Mouse (Mus musculus): ENCODE measurements around the gene Tm7sf3.
"Not testable (repeated sequence)": the region's sequence is repeated elsewhere in the genome, so short reads cannot be mapped to it uniquely, and the experiment has no call there.

Gene Tm7sf3

DNA sequence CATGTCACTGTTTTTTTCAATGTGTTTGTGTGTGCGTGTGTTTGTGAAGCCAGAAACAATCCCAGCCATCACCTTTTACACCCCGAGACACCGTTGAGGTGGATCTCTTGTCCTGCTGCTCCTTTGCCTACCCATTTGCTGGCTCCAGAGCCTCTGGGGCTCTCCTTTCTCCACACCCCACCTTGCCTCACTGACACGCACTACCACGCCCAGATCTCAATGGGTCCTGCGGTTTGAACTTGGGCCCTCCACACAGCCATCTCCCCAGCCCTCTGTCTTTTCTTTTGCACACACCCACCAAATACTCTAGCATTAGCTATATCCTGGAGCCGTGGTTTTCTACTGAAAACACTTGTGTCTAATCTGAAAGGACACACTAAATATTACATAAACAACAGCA lies 30.7 kb downstream of the Tm7sf3 start:
- no peak for DNase-seq

- no peak for DNase-seq
These were observed 31.2 kb downstream of the Tm7sf3 start for GRCm38 (mm10) chr6:146611385-146611784.

GRCm38 (mm10) chr6:146603651-146604050 lies 39.0 kb downstream of the Tm7sf3 start:
- no peak for DNase-seq

DNA sequence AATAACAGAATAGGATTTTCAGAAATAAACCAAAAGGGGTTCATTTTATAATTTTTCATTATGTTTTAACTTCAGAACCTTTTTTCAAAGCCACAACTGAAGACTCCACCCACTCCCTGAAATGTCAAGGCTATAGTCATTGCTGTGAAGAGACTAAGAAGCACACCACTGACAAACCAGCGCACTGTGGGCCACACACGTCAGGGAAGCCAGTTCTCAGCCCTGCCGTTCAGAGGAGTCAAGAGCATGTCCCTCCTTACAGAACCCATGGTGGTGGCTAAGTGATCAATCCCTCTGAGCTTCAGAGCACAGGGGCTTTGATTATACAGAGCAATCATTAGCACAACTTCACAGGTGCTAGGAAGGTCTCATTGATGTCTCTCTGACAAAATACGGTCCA lies 40.0 kb downstream of the Tm7sf3 start:
- DNase-seq = no peak

DNA sequence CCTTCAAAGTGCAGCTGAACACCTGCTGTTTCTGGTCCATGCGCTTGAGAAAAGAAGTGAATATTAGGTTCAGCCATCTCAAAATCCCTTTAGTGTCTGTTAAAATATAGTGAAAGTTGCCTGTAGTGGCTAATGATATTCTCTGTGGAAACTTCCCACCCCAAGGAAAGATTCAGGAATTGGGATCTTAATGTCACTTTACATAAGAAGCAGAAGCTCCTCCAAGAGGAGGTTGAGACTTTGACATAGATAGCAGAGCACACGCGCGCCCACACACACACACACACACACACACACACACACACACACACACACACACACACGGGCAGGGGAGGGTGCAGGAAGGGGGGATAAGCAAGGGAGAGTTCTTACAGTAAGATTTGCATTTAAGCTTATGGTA lies 57.5 kb downstream of the Tm7sf3 start:
- no peak for DNase-seq

- no peak for DNase-seq
These were observed 59.1 kb downstream of the Tm7sf3 start for GRCm38 (mm10) chr6:146583366-146584046.

DNA sequence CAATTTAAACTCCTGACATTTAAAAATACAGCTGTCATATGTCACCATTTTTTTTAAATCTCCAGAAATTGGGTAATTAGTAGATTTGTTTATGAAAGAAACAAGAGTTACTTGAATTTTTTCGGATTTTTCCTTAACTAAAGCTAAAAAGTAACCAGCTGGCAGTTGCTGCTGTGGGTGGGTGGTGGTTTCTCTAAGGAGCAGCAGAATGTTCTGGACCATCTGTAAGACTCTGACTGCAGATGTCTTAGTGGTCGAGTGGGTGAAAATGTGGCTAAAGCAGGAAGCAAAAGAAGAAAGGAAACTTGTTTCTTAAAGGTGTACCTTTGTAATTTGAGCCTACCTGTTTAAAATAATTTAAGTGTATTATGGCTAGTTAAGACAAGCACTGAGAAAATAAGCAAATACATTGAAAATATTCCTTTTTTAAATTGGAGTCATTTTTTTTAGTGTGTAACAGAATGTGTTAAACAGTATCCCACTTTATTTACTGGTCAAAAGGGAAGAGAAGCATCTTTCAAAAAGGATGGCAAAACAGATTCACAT lies 62.2 kb downstream of the Tm7sf3 start:
- DNase-seq = peak; percentile 15

- DNase-seq = peak; percentile 32
These were observed 64.0 kb downstream of the Tm7sf3 start for GRCm38 (mm10) chr6:146578586-146578985.

DNA sequence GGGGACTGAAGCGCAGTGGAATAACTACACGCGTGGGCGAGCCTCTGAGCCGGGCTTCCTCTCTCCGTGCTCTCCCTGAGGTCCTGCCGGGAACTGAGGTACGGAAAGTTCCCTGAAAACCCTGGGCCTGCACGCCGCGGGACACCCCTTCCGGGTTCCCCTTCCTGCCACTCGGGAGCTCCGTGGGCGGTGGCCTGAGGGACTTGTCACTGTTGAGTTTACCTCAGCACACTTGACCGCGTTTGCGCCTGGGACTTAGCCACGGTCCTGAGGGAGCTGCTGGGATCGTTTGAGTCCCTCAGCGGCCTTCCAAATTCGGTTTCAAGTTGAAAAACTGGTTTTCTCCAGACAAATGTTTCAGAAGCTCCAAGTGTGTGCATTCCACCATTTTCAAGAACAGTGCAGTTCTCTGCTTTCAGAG lies 64.5 kb downstream of the Tm7sf3 start:
- peak; percentile 76 for DNase-seq

GRCm38 (mm10) chr6:146577310-146578109 lies 65.1 kb downstream of the Tm7sf3 start, which contains the start of gene Ints13:
Ints13 (minus strand) TSS chr6:146577835.
- peak; percentile 97 for DNase-seq

DNA sequence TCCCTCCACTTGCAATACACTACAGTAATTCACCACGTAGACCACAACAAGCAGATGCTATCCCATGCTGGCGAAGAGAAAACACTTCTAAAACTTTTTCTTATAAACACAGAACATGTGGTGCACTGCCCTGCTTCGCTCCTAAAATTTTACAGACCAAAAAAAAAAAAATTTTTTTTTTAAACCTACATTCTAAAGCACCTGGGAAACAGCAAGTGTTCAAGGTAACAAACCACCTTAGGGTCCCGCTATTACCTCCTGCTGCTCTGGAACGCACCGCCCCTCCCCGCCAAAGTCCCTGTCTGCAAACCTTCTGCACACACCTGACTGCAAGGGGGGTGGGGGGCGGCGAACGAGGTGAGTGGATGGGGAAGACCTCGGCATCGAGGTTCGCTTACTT lies 65.7 kb downstream of the Tm7sf3 start, which contains the start of gene Fgfr1op2:
TSS of gene Fgfr1op2 (plus strand) at position 301 of the 400 bp plus-strand sequence.
- DNase-seq = no peak

DNA sequence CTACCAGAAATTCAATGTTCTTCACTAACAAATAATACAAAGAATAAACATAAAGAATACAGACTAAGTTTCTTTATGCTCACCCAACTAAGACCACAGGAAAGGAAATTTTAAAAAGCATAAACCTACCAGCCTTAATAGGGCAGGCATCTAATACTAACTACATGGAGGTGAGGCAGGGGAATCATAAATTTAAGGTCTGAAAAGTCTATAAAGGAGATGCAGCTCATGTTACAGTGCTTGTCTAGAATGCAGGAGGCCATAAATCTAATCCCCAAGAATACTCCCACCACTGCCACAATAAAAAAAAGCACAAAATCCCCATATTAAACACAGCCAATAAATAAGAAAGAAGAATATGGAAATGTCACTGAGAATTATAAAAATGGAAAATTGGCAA lies 70.6 kb downstream of the Tm7sf3 start:
- DNase-seq = no peak

- not testable (repeated sequence) for DNase-seq
These were observed 80.2 kb downstream of the Tm7sf3 start for GRCm38 (mm10) chr6:146562461-146562860.

Data from thymus, postnatal 25 days (tissue).